Mouse (Mus musculus) limb, embryonic 10.5 days (tissue): Measurements from ENCODE around the gene Cdc26. TPM values are rescaled to one million over a fixed set of nuclear protein-coding genes. Genes with fewer than 3 reads are reported as not detected.

Experiments used
- DNase-seq: peaks from one replicate; pipeline ENCODE4 v3.0.0-alpha.2; 2017; ENCODE audit warnings: low spot score
- H3K27ac ChIP-seq: fragments of 300-500 bp; sonication (generic); 2 replicates; pipeline ENCODE4 v1.5.1; 2016; ENCODE audit warnings: mild to moderate bottlenecking
- H3K27me3 ChIP-seq: fragments of 300-500 bp; sonication (generic); 2 replicates; pipeline ENCODE4 v1.6.1; 2016; ENCODE audit warnings: low read depth, mild to moderate bottlenecking; ENCODE audit not compliant: poor library complexity, severe bottlenecking
- H3K36me3 ChIP-seq: fragments of 300-500 bp; sonication (generic); 2 replicates; pipeline ENCODE4 v1.6.1; 2016; ENCODE audit warnings: mild to moderate bottlenecking, moderate library complexity
- H3K4me1 ChIP-seq: fragments of 300-500 bp; sonication (generic); 2 replicates; pipeline ENCODE4 v1.6.1; 2016
- H3K4me3 ChIP-seq: fragments of 300-500 bp; sonication (generic); 2 replicates; pipeline ENCODE4 v1.5.1; 2016; ENCODE audit warnings: mild to moderate bottlenecking, moderate library complexity
- H3K9me3 ChIP-seq: fragments of 300-500 bp; sonication (generic); replicated peaks from 2 replicates; pipeline ENCODE4 v1.6.1; 2016; ENCODE audit warnings: mild to moderate bottlenecking
- WGBS: fragments of 180-500 bp; shearing (Covaris S2); methylation state at CpG from one replicate; pipeline ENCODE4 v1.1.7; 2016; 5-methylcytosine and 5-hydroxymethylcytosine counted together
- polyA plus RNA-seq: library from polyadenylated mRNA; unstranded; fragments of >200 nt; fragmentation: Nextera tagmentation; extraction: Ambion mirVana; gene quantifications from 2 replicates; pipeline ENCODE4 v1.2.1, GENCODE M21; 2016

Cdc26 gene
- polyA plus RNA-seq, 1 experiment from 2014 or later, result 223 TPM

GRCm38 (mm10) chr4:62391892-62392291 lies 16.6 kb downstream of the Cdc26 start:
- 89% methylated on average over 7 of the region's 7 CpGs for WGBS
- H3K27me3 ChIP-seq, result no peaks in the 10 kb centered on the region
- no peaks in the 10 kb centered on the region for H3K4me1 ChIP-seq
- peaks cover 91% of the 10 kb centered on the region for H3K36me3 ChIP-seq
- no peak overlapping the region for H3K4me3 ChIP-seq
- no peak for DNase-seq
- H3K27ac ChIP-seq, result no peak overlapping the region
- no peaks in the 10 kb centered on the region for H3K9me3 ChIP-seq

- no peak for DNase-seq
- H3K27ac ChIP-seq, result no peak overlapping the region
- H3K9me3 ChIP-seq, result no peaks in the 10 kb centered on the region
- H3K27me3 ChIP-seq, result no peaks in the 10 kb centered on the region
- no peak overlapping the region for H3K4me3 ChIP-seq
- peaks cover 85% of the 10 kb centered on the region for H3K36me3 ChIP-seq
- no peaks in the 10 kb centered on the region for H3K4me1 ChIP-seq
- 90% methylated on average over 5 of the region's 5 CpGs for WGBS
Measured at GRCm38 (mm10) chr4:62389592-62390512, 18.6 kb downstream of the Cdc26 start.

- Histone ChIP-seq H3K27ac (no peak overlapping the region), H3K9me3 (no peaks in the 10 kb centered on the region), H3K36me3 (peaks cover 52% of the 10 kb centered on the region), H3K4me3 (no peak overlapping the region), H3K27me3 (no peaks in the 10 kb centered on the region), H3K4me1 (no peaks in the 10 kb centered on the region)
- no peak for DNase-seq
- WGBS, result 93% methylated on average over 7 of the region's 7 CpGs
Measured at GRCm38 (mm10) chr4:62385439-62385838, 23.0 kb downstream of the Cdc26 start.

- no peak for DNase-seq
- Histone ChIP-seq H3K27ac (no peak overlapping the region), H3K36me3 (peaks cover 39% of the 10 kb centered on the region), H3K4me3 (no peak overlapping the region), H3K27me3 (no peaks in the 10 kb centered on the region), H3K9me3 (no peaks in the 10 kb centered on the region), H3K4me1 (no peaks in the 10 kb centered on the region)
- 89% methylated on average over 1 of the region's 1 CpGs for WGBS
Measured at GRCm38 (mm10) chr4:62384159-62384558, 24.3 kb downstream of the Cdc26 start.

- no peak overlapping the region for H3K27ac ChIP-seq
- H3K4me1 ChIP-seq, result no peaks in the 10 kb centered on the region
- H3K4me3 ChIP-seq, result no peak overlapping the region
- WGBS, result 84% methylated on average over 7 of the region's 7 CpGs
- no peak for DNase-seq
- no peaks in the 10 kb centered on the region for H3K9me3 ChIP-seq
- peaks cover 35% of the 10 kb centered on the region for H3K36me3 ChIP-seq
- H3K27me3 ChIP-seq, result no peaks in the 10 kb centered on the region
Measured at GRCm38 (mm10) chr4:62383752-62384151, 24.7 kb downstream of the Cdc26 start.

GRCm38 (mm10) chr4:62383207-62383606 lies 25.2 kb downstream of the Cdc26 start:
- H3K27me3 ChIP-seq, result no peaks in the 10 kb centered on the region
- H3K36me3 ChIP-seq, result peaks cover 30% of the 10 kb centered on the region
- no peaks in the 10 kb centered on the region for H3K4me1 ChIP-seq
- no peak overlapping the region for H3K27ac ChIP-seq
- DNase-seq, result no peak
- H3K9me3 ChIP-seq, result no peaks in the 10 kb centered on the region
- no peak overlapping the region for H3K4me3 ChIP-seq
- WGBS, result 92% methylated on average over 6 of the region's 6 CpGs

- no peaks in the 10 kb centered on the region for H3K4me1 ChIP-seq
- H3K4me3 ChIP-seq, result no peak overlapping the region
- WGBS, result 87% methylated on average over 9 of the region's 9 CpGs
- H3K27me3 ChIP-seq, result no peaks in the 10 kb centered on the region
- no peaks in the 10 kb centered on the region for H3K9me3 ChIP-seq
- H3K27ac ChIP-seq, result no peak overlapping the region
- H3K36me3 ChIP-seq, result peaks cover 3% of the 10 kb centered on the region; the same call in 1 of the 2 replicates
- DNase-seq, result no peak
Measured at GRCm38 (mm10) chr4:62379724-62380381, 28.6 kb downstream of the Cdc26 start.

GRCm38 (mm10) chr4:62376123-62376522 lies 32.3 kb downstream of the Cdc26 start:
- H3K27ac ChIP-seq, result no peak overlapping the region
- WGBS, result 91% methylated on average over 2 of the region's 2 CpGs
- H3K9me3 ChIP-seq, result no peaks in the 10 kb centered on the region
- no peaks in the 10 kb centered on the region for H3K27me3 ChIP-seq
- no peak overlapping the region for H3K4me3 ChIP-seq
- DNase-seq, result no peak
- H3K4me1 ChIP-seq, result 0 out of 2 replicates have a peak, but pooled peaks cover 2% of the 10 kb centered on the region
- H3K36me3 ChIP-seq, result no peaks in the 10 kb centered on the region

GRCm38 (mm10) chr4:62374342-62374741 lies 34.1 kb downstream of the Cdc26 start:
- no peak overlapping the region for H3K27ac ChIP-seq
- no peaks in the 10 kb centered on the region for H3K9me3 ChIP-seq
- 87% methylated on average over 4 of the region's 4 CpGs for WGBS
- H3K4me3 ChIP-seq, result no peak overlapping the region
- H3K4me1 ChIP-seq, result 0 out of 2 replicates have a peak, but pooled peaks cover 2% of the 10 kb centered on the region
- H3K27me3 ChIP-seq, result no peaks in the 10 kb centered on the region
- no peaks in the 10 kb centered on the region for H3K36me3 ChIP-seq
- DNase-seq, result no peak

- no peak for DNase-seq
- Histone ChIP-seq H3K36me3 (no peaks in the 10 kb centered on the region), H3K27me3 (no peaks in the 10 kb centered on the region), H3K4me1 (0 out of 2 replicates have a peak, but pooled peaks cover 2% of the 10 kb centered on the region), H3K4me3 (no peak overlapping the region), H3K27ac (no peak overlapping the region), H3K9me3 (no peaks in the 10 kb centered on the region)
- WGBS, result 82% methylated on average over 7 of the region's 7 CpGs
Measured at GRCm38 (mm10) chr4:62373668-62374067, 34.8 kb downstream of the Cdc26 start.

GRCm38 (mm10) chr4:62372818-62373520 lies 35.5 kb downstream of the Cdc26 start:
- Histone ChIP-seq H3K4me1 (0 out of 2 replicates have a peak, but pooled peaks cover 2% of the 10 kb centered on the region), H3K4me3 (no peak overlapping the region), H3K27me3 (no peaks in the 10 kb centered on the region), H3K36me3 (no peaks in the 10 kb centered on the region), H3K27ac (no peak overlapping the region), H3K9me3 (no peaks in the 10 kb centered on the region)
- DNase-seq, result no peak
- 88% methylated on average over 9 of the region's 9 CpGs for WGBS

GRCm38 (mm10) chr4:62372410-62372809 lies 36.0 kb downstream of the Cdc26 start:
- Histone ChIP-seq H3K27me3 (no peaks in the 10 kb centered on the region), H3K9me3 (no peaks in the 10 kb centered on the region), H3K4me1 (0 out of 2 replicates have a peak, but pooled peaks cover 2% of the 10 kb centered on the region), H3K27ac (no peak overlapping the region), H3K4me3 (no peak overlapping the region), H3K36me3 (no peaks in the 10 kb centered on the region)
- DNase-seq, result no peak
- WGBS, result 63% methylated on average over 1 of the region's 1 CpGs
